Mouse (Mus musculus) cerebellum, adult 2 months (tissue): ENCODE data around the gene Prr5l. TPM values are rescaled to one million over a fixed set of nuclear protein-coding genes. Genes with fewer than 3 reads are reported as not detected.

Experiments used
- DNase-seq, 2 experiments: peaks; one replicate each; pipeline ENCODE4 v3.0.0; 2021
- H3K27ac ChIP-seq: fragments of 200-500 bp; 2 replicates; pipeline ENCODE4 v1.5.1; 2012; ENCODE audit warnings: low read length, control low read depth, inconsistent platforms; ENCODE audit not compliant: insufficient read depth
- H3K27me3 ChIP-seq: fragments of 200-500 bp; 2 replicates; pipeline ENCODE4 v1.6.1; 2012; ENCODE audit warnings: inconsistent platforms, mild to moderate bottlenecking, low read length, moderate library complexity; ENCODE audit not compliant: control insufficient read depth, insufficient read depth
- H3K4me1 ChIP-seq: fragments of 200-500 bp; 2 replicates; pipeline ENCODE4 v1.6.1; 2011; ENCODE audit warnings: low read length; ENCODE audit not compliant: control insufficient read depth, insufficient read depth
- H3K4me3 ChIP-seq: fragments of 200-500 bp; replicated peaks from 2 replicates; pipeline ENCODE3; 2011; ENCODE audit warnings: mild to moderate bottlenecking, low read depth, low read length, control low read depth; ENCODE audit not compliant: insufficient read depth
- CTCF ChIP-seq: fragments of 200-500 bp; IDR thresholded peaks from 2 replicates; pipeline ENCODE4 v1.5.1; 2011; ENCODE audit warnings: low read depth, mild to moderate bottlenecking, control low read depth, low read length, moderate library complexity, borderline replicate concordance; ENCODE audit not compliant: insufficient read depth
- POLR2A ChIP-seq: fragments of 200-500 bp; IDR thresholded peaks from 2 replicates; pipeline ENCODE4 v1.6.1; 2011; ENCODE audit warnings: low read length, control low read depth, borderline replicate concordance; ENCODE audit not compliant: insufficient read depth
- WGBS: fragments of 180-500 bp; shearing (Covaris S2); methylation state at CpG from one replicate; pipeline ENCODE4 v1.1.7; 2018; 5-methylcytosine and 5-hydroxymethylcytosine counted together
- polyA plus RNA-seq: library from polyadenylated mRNA; depleted of rRNA; stranded (reverse); fragments of >200 nt; gene quantifications from 2 replicates; pipeline ENCODE4 v1.2.3, GENCODE M21; 2012

Gene Prr5l
- polyA plus RNA-seq, 1 experiment: 37.8 TPM

DNA sequence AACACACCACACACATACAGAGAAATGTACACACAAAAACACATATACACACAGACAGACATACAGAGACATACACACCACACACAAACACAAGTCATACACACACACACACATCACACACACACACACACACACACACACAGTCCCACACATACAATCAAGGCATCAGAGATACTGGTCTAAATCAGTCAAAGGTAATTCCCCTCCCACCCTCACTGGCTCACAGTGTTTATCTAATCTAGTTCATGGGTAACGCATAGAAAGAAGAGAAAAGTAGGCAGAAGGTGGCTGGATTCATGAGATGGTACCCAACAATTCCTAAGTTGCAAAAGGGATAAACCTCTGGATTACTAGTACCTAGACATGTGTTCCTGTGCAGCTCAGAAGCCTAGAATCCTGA, 120.9 kb downstream of the Prr5l start:
- H3K4me3 ChIP-seq: no peak overlapping the region
- H3K27ac ChIP-seq: no peak overlapping the region
- TF ChIP-seq CTCF (no peak), POLR2A (no peak)
- DNase-seq: no peak
- H3K4me1 ChIP-seq: no peaks in the 10 kb centered on the region
- no peaks in the 10 kb centered on the region for H3K27me3 ChIP-seq
- WGBS: 94% methylated on average over 1 of the region's 1 CpGs

DNA sequence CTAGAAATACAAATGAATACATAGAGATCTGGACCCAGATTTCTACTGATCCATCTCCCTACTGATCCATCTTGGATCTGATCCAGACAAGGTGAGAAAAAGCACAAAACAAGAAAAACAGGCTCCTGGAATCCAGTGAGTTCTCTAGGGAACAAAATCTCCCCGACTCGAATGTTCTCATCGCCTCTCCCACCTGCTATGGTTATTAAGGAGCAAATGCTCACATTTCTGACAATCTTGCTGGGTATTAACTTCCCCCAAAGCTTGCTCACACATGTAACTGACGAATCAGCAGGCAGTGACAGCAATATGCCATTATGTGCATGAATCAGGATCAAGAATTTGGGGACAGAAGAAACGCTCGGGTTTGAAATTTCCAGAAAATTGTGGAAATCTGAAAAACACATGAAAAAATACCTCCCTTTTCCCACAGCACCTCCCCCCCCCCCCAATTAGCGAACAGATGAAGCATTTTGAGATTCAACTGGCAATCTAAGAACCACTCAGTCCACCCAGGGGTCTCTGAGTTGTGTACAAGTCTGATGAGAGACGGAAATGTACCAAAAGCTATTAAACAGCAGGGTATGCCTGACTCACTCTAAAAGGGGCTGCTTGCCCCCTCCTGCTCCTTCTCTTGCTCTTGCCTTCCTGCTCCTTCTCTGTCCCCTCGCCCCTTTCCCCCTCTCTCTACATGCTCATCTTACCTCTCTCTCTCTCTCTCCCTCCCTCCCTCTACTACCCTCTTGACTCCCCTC, 123.1 kb downstream of the Prr5l start:
- Histone ChIP-seq H3K27me3 (no peaks in the 10 kb centered on the region), H3K27ac (no peak overlapping the region), H3K4me3 (no peak overlapping the region), H3K4me1 (no peaks in the 10 kb centered on the region)
- WGBS: 63% methylated on average over 9 of the region's 9 CpGs
- no peak for DNase-seq
- TF ChIP-seq POLR2A: no peak
- TF ChIP-seq CTCF: no peak

DNA sequence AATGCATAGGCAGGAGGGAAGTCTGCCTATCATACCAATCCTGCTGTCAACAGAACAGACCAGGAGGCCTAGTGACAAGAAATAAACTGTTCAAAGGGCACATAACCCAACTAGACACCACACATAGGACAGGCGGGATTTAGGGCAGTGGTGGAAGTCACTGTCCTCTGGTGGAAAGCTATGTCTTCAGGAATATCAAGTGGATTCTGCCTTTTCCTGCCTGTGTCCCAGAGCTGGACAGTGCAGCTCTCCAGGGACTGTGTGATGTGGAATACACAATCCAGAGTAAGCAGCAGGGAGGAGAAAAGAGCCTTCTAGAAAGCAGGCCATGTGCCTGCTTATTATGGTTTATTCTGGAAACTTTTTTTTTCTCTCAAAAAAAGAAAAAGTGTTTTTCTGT, 125.0 kb downstream of the Prr5l start:
- no peak for DNase-seq
- H3K4me1 ChIP-seq: no peaks in the 10 kb centered on the region
- TF ChIP-seq POLR2A: no peak
- no peak for TF ChIP-seq CTCF
- no peak overlapping the region for H3K4me3 ChIP-seq
- no peak overlapping the region for H3K27ac ChIP-seq
- no peaks in the 10 kb centered on the region; the same call in 1 of the 2 replicates for H3K27me3 ChIP-seq
- WGBS: 96% methylated on average over 1 of the region's 1 CpGs

DNA sequence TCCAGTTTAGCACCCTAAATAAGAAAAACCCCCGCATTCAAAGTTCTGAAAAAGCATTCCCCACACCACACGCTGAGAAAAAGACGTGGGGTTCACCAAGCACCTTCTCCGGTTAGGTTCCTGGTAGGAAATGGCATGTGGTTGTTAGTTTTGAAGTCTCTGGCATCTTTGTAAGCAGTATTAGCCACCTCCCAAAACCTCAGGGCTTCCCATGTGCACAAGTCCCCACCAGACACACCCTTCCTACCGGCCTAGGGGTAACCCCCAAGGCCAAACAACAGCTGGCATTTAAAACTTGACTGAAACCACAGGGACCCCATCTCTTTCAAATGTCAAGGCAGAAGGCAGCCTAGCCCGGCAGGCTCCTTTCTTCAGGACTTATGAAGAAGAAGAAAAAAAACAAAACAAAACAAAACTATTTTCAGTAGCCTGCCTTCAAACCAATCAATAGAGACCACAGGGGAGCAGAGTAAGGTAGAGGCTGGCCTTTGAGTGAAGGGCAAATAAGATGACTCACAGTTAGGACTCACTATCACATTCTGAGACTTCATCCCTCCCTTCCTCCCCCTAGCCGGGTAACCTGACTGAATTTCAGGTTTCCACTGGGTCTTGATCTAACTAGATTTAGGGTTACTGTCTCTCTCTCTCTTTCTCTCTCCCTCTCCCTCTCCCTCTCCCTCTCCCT, 126.6 kb downstream of the Prr5l start:
- WGBS: 55% methylated on average over 7 of the region's 7 CpGs
- Histone ChIP-seq H3K27ac (no peak overlapping the region), H3K4me1 (no peaks in the 10 kb centered on the region), H3K27me3 (no peaks in the 10 kb centered on the region; the same call in 1 of the 2 replicates), H3K4me3 (no peak overlapping the region)
- no peak for TF ChIP-seq CTCF
- TF ChIP-seq POLR2A: no peak
- no peak for DNase-seq

DNA sequence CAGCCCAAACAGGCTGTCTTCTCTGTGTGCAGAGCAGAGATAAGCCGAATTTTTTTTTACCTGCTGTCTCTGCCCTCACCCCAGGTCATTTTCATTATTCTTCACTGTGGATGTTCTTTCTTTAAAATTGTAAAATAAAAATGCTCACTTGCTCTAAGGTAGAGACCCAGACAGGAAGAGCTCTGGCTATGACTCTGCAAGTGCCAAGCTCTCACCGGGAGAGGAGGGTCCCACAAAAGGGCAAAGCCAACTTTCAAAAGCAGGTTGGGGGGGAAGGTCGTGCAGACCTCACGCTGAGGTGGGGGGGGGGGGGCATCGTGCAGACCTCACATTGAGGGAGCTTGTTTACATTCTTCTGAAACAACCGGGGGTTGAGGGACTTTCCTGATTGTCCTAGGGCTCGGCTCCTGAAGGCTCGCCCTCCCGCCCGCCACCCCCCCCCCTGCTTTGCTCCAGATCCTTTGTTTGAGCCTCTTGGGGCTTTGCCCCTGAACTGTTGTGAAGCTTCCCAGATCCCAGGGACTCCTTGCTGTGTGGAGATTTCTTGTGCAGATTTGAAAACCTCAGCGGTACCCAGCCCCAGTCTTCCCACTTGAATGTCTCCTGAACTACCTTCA, 127.8 kb downstream of the Prr5l start:
- WGBS: 19% methylated on average over 11 of the region's 11 CpGs
- Histone ChIP-seq H3K27ac (no peak overlapping the region), H3K4me3 (no peak overlapping the region), H3K4me1 (no peaks in the 10 kb centered on the region), H3K27me3 (no peaks in the 10 kb centered on the region; the same call in 1 of the 2 replicates)
- DNase-seq: no peak
- TF ChIP-seq POLR2A (no peak), CTCF (no peak)

DNA sequence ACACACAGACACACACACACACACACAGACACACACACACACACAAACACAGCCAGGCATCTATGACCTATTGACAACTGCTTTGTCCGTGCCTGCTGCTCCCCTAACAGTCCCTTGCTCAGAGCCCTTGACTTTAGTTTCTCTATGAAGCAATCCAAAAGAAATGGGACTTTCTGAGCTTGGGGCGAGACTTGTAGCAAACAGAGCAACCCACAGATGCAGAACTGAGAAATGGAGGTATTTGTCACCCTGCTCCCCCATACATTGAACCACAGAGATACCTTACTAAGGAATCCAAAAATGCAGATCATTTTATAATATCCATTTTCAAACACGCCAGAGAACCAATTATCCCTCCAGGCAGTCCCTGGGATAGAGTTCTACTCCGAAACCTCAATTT, 128.4 kb downstream of the Prr5l start:
- Histone ChIP-seq H3K4me3 (no peak overlapping the region), H3K27me3 (no peaks in the 10 kb centered on the region; the same call in 1 of the 2 replicates), H3K27ac (no peak overlapping the region), H3K4me1 (no peaks in the 10 kb centered on the region)
- TF ChIP-seq POLR2A (no peak), CTCF (no peak)
- WGBS: 67% methylated on average over 4 of the region's 4 CpGs
- no peak for DNase-seq

DNA sequence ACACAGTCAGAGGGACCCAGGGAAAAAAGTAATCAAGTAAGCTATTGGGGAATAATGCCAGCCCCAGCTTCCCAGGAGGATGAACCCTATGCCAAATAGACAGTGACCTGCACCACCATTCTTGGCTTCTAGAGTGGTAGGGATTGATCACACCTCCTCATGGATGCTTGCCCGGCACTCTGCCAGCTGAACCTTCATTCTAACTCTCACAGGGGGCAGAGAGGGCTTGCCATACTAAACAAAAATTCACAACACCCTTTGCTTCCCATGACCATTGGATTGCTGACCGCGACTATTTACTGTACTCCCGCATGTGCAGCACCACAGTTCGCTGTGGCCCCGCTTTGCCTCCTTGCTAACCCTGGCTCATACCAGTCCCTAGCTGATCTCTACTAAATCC, 129.8 kb downstream of the Prr5l start:
- no peak overlapping the region for H3K4me3 ChIP-seq
- H3K4me1 ChIP-seq: no peaks in the 10 kb centered on the region
- 82% methylated on average over 6 of the region's 6 CpGs for WGBS
- no peak for TF ChIP-seq CTCF
- TF ChIP-seq POLR2A: no peak
- H3K27me3 ChIP-seq: no peaks in the 10 kb centered on the region; the same call in 1 of the 2 replicates
- no peak for DNase-seq
- H3K27ac ChIP-seq: no peak overlapping the region
